Comparison of ENCODE assay signal across 10 mouse cellular contexts in genomic region chr11:67235639-67236358, GRCm38 (mm10). TPM values are rescaled to one million over a fixed set of nuclear protein-coding genes. Genes with fewer than 3 reads are reported as not detected.
A peak's percentile ranks its signal among the peaks of the same experiment; 100 is the strongest.
DNase-seq lines count a peak whose midpoint lies in the region; ATAC-seq and TF ChIP-seq lines count a peak whose summit lies in the region.
"Had no signal": no experiment of that assay in that cellular context is flagged by ENCODE, and none has a peak within 500 bp of the region (broad histone marks: within the 10 kb centered on the region; RNA-seq: fewer than 3 reads in every experiment).

No protein-coding gene starts in this region.

- H3K9ac ChIP-seq in hindbrain, embryonic 11.5 days (ENCODE audit: low read depth, low read length), result no peak overlapping the region
- H3K9ac ChIP-seq in hindbrain, embryonic 16.5 days (ENCODE audit: low read depth, low read length), result no peak overlapping the region

- peak; percentile 50 for TF ChIP-seq CTCF in Patski (IDR thresholded peaks at IDR 0.05)
- peak; percentile 64 for TF ChIP-seq CTCF in left cerebral cortex, adult 2 months (IDR thresholded peaks at IDR 0.05)

- no peaks in the 10 kb centered on the region for H3K9me3 ChIP-seq in hindbrain, embryonic 11.5 days (ENCODE audit: control insufficient read depth, low read length)
- H3K9me3 ChIP-seq in hindbrain, embryonic 16.5 days (ENCODE audit: control insufficient read depth, low read length), result no peaks in the 10 kb centered on the region
- H3K9me3 ChIP-seq in embryonic facial prominence, embryonic 10.5 days, result no peaks in the 10 kb centered on the region

- no peaks in the 10 kb centered on the region for H3K4me1 ChIP-seq in hindbrain, embryonic 11.5 days (replicated peaks; ENCODE audit: control insufficient read depth, insufficient read depth, low read length)
- H3K4me1 ChIP-seq in hindbrain, embryonic 16.5 days (ENCODE audit: control insufficient read depth, insufficient read depth, low read depth, low read length), result no peaks in the 10 kb centered on the region
- no peaks in the 10 kb centered on the region for H3K4me1 ChIP-seq in embryonic facial prominence, embryonic 10.5 days

- DNase-seq in hindbrain, embryonic 11.5 days (ENCODE audit: low spot score), result peak; percentile 64
- peak; percentile 48 for DNase-seq in 416B (ENCODE audit: low read depth)
- DNase-seq in Patski (ENCODE audit: low read depth, low spot score), result no peak
- peak; percentile 34 for DNase-seq in embryonic facial prominence, embryonic 10.5 days (ENCODE audit: low spot score)
- DNase-seq in left cerebral cortex, adult 2 months (ENCODE audit: extremely low spot score in 1 of 2, low spot score in 2 of 2), result peak; percentile 22 to 39
- DNase-seq in skeletal muscle tissue, adult 2 months (ENCODE audit: low read depth, low spot score), result peak; percentile 86
- DNase-seq in thymus, postnatal 14 days, result no peak

- ATAC-seq in hindbrain, embryonic 11.5 days (ENCODE audit: low FRiP score), result no peak
- no peak for ATAC-seq in hindbrain, embryonic 16.5 days
- ATAC-seq in Patski, result no peak

- in situ Hi-C loops in Patski (cut with MboI; ENCODE audit: low pct_unique_long_range_greater_than_20kb), result no loop called here

- intact Hi-C loops in left cerebral cortex, adult 2 months (cut with DNase I), result loop anchor here (2.0 to 5.0 kb wide), 2 partner anchors 117 to 123 kb away; no protein-coding TSS in a partner anchor

- H3K4me2 ChIP-seq in hindbrain, embryonic 11.5 days (replicated peaks; ENCODE audit: low read depth, low read length), result no peak overlapping the region
- no peak overlapping the region for H3K4me2 ChIP-seq in hindbrain, embryonic 16.5 days (ENCODE audit: low read length)

- H3K36me3 ChIP-seq in hindbrain, embryonic 11.5 days (ENCODE audit: control insufficient read depth, insufficient read depth, low read length), result no peaks in the 10 kb centered on the region
- H3K36me3 ChIP-seq in hindbrain, embryonic 16.5 days (ENCODE audit: control insufficient read depth, insufficient read depth, low read length), result no peaks in the 10 kb centered on the region
- H3K36me3 ChIP-seq in embryonic facial prominence, embryonic 10.5 days (replicated peaks), result no peaks in the 10 kb centered on the region

- no peaks in the 10 kb centered on the region for H3K27me3 ChIP-seq in hindbrain, embryonic 11.5 days (ENCODE audit: control insufficient read depth, insufficient read depth, low read length)
- H3K27me3 ChIP-seq in hindbrain, embryonic 16.5 days (replicated peaks; ENCODE audit: control insufficient read depth, insufficient read depth, low read length), result no peaks in the 10 kb centered on the region
- peaks cover 25% of the 10 kb centered on the region for H3K27me3 ChIP-seq in Patski
- no peaks in the 10 kb centered on the region for H3K27me3 ChIP-seq in embryonic facial prominence, embryonic 10.5 days (replicated peaks; ENCODE audit: low read depth, poor library complexity, severe bottlenecking)

- WGBS in hindbrain, embryonic 11.5 days, result 64% methylated on average over 5 of the region's 5 CpGs
- WGBS in hindbrain, embryonic 16.5 days, result 69% methylated on average over 5 of the region's 5 CpGs
- 60% methylated on average over 5 of the region's 5 CpGs for WGBS in embryonic facial prominence, embryonic 10.5 days

- POLR2A ChIA-PET in Patski (lab: Charles Lee), result no interaction called here

- H3K27ac ChIP-seq in hindbrain, embryonic 11.5 days (ENCODE audit: low read depth, low read length), result no peak overlapping the region
- no peak overlapping the region for H3K27ac ChIP-seq in hindbrain, embryonic 16.5 days (ENCODE audit: low read depth, low read length)
- no peak overlapping the region for H3K27ac ChIP-seq in embryonic facial prominence, embryonic 10.5 days (replicated peaks)
- no peak overlapping the region for H3K27ac ChIP-seq in left cerebral cortex, adult 2 months

- no peak overlapping the region for H3K4me3 ChIP-seq in hindbrain, embryonic 11.5 days (ENCODE audit: low read depth, low read length)
- no peak overlapping the region for H3K4me3 ChIP-seq in hindbrain, embryonic 16.5 days (ENCODE audit: low read length)
- H3K4me3 ChIP-seq in embryonic facial prominence, embryonic 10.5 days, result no peak overlapping the region
- no peak overlapping the region for H3K4me3 ChIP-seq in left cerebral cortex, adult 2 months

- CTCF ChIA-PET in Patski (lab: Charles Lee), result interaction anchor here (2.0 kb wide), 1 partner anchor 19 kb away, joined by 4 read pairs; no protein-coding TSS in a partner anchor

RNA-seq across cellular contexts. Expression of gene Myh4, which starts 2.0 kb away (rescaled TPM):
- polyA plus RNA-seq in hindbrain, embryonic 11.5 days (2014; fragmentation: Nextera tagmentation; extraction: Ambion mirVana), result 0.06 TPM in 1 of 2 replicates, not detected in the other
- polyA plus RNA-seq in hindbrain, embryonic 16.5 days (2015; fragmentation: Nextera tagmentation; extraction: Ambion mirVana), result 0.04 and 0.05 TPM in 2 replicates
- not detected for polyA plus RNA-seq in Patski (2021)
- 0.05 TPM in 1 of 2 replicates, not detected in the other for polyA plus RNA-seq in embryonic facial prominence, embryonic 10.5 days (2016; fragmentation: Nextera tagmentation; extraction: Ambion mirVana)
- under 1 TPM; 0.18 to 0.26 TPM for total RNA-seq in left cerebral cortex, adult 2 months (2021)
- total RNA-seq: hematopoietic stem cell, adult 5-6 weeks had no signal
- polyA plus RNA-seq: cerebellum, adult 2 months had no signal

RNA-seq across cellular contexts. Expression of gene Myh1, which starts 35.9 kb away (rescaled TPM):
- 0.03 and 0.04 TPM in 2 replicates for polyA plus RNA-seq in hindbrain, embryonic 11.5 days (2014; fragmentation: Nextera tagmentation; extraction: Ambion mirVana)
- 0.10 and 0.13 TPM in 2 replicates for polyA plus RNA-seq in hindbrain, embryonic 16.5 days (2015; fragmentation: Nextera tagmentation; extraction: Ambion mirVana)
- polyA plus RNA-seq in Patski (2021), result not detected
- not detected in 2 replicates for polyA plus RNA-seq in embryonic facial prominence, embryonic 10.5 days (2016; fragmentation: Nextera tagmentation; extraction: Ambion mirVana)
- under 1 TPM; 0.21 to 0.25 TPM for total RNA-seq in left cerebral cortex, adult 2 months (2021)
- total RNA-seq: hematopoietic stem cell, adult 5-6 weeks had no signal
- polyA plus RNA-seq: cerebellum, adult 2 months had no signal

RNA-seq across cellular contexts. Expression of gene Myh8, which starts 41.1 kb away (rescaled TPM):
- polyA plus RNA-seq in hindbrain, embryonic 11.5 days (2014; fragmentation: Nextera tagmentation; extraction: Ambion mirVana), result 0.39 and 0.57 TPM in 2 replicates
- polyA plus RNA-seq in hindbrain, embryonic 16.5 days (2015; fragmentation: Nextera tagmentation; extraction: Ambion mirVana), result 1.1 and 10.1 TPM in 2 replicates
- not detected for polyA plus RNA-seq in Patski (2021)
- polyA plus RNA-seq in embryonic facial prominence, embryonic 10.5 days (2016; fragmentation: Nextera tagmentation; extraction: Ambion mirVana), result 0.05 and 0.09 TPM in 2 replicates
- under 1 TPM; 0.40 to 0.57 TPM for total RNA-seq in left cerebral cortex, adult 2 months (2021)
- total RNA-seq: hematopoietic stem cell, adult 5-6 weeks had no signal

Comparison
In these comparisons a context has a peak if more than half of its experiments do, and no peak if none do; other contexts are left out.
1. DNase-seq: peak in hindbrain, embryonic 11.5 days (single experiment), 416B (single experiment), embryonic facial prominence, embryonic 10.5 days (single experiment), left cerebral cortex, adult 2 months (2 of 2) and skeletal muscle tissue, adult 2 months (single experiment); none in Patski (single experiment) and thymus, postnatal 14 days (single experiment).